Mouse (Mus musculus): Measurements from ENCODE around the gene Gadd45b. TPM values are rescaled to one million over a fixed set of nuclear protein-coding genes. Genes with fewer than 3 reads are reported as not detected.

Gadd45b gene
- polyA plus RNA-seq, 1 experiment from 2014 or later, result 145 TPM

GRCm38 (mm10) chr10:80948570-80948969 lies 18.7 kb downstream of the Gadd45b start:
- Histone ChIP-seq H3K27ac (ENCODE audit: low read length) (peak overlapping the region; percentile 15; the same call in 1 of the 2 replicates), H3K4me2 (replicated peaks; ENCODE audit: low read depth, low read length) (no peak overlapping the region), H3K4me1 (ENCODE audit: insufficient read depth, low read depth, low read length) (peaks cover 12% of the 10 kb centered on the region), H3K36me3 (ENCODE audit: insufficient read depth, low read length) (no peaks in the 10 kb centered on the region), H3K9me3 (ENCODE audit: low read length) (no peaks in the 10 kb centered on the region), H3K27me3 (replicated peaks; ENCODE audit: insufficient read depth, low read length) (no peaks in the 10 kb centered on the region), H3K9ac (replicated peaks; ENCODE audit: low read depth) (no peak overlapping the region), H3K4me3 (ENCODE audit: low read depth, low read length) (no peak overlapping the region)
- WGBS, result 25% methylated on average over 6 of the region's 6 CpGs
- ATAC-seq, result peak; percentile 77
- peak; percentile 92 for DNase-seq (ENCODE audit: low spot score)
- TF ChIP-seq CTCF (IDR thresholded peaks at IDR 0.05), result no peak
- TF ChIP-seq EP300 (IDR thresholded peaks at IDR 0.05), result 0 out of 2 replicates have a peak, but pooled peaks have one; percentile 52

- H3K27ac ChIP-seq (ENCODE audit: low read length), result no peak overlapping the region
- no peaks in the 10 kb centered on the region for H3K36me3 ChIP-seq (ENCODE audit: insufficient read depth, low read length)
- 79% methylated on average over 3 of the region's 3 CpGs for WGBS
These were observed 19.2 kb downstream of the Gadd45b start for GRCm38 (mm10) chr10:80949081-80949480.

GRCm38 (mm10) chr10:80950314-80950713 lies 20.4 kb downstream of the Gadd45b start:
- no peak overlapping the region for H3K4me3 ChIP-seq (ENCODE audit: low read depth, low read length)
- H3K36me3 ChIP-seq (ENCODE audit: insufficient read depth, low read length), result no peaks in the 10 kb centered on the region
- TF ChIP-seq CTCF (IDR thresholded peaks at IDR 0.05) (no peak), EP300 (IDR thresholded peaks at IDR 0.05) (no peak)
- DNase-seq (ENCODE audit: low spot score) (no peak), ATAC-seq (no peak)
- H3K4me1 ChIP-seq (ENCODE audit: insufficient read depth, low read depth, low read length), result peaks cover 15% of the 10 kb centered on the region
- no peaks in the 10 kb centered on the region for H3K27me3 ChIP-seq (replicated peaks; ENCODE audit: insufficient read depth, low read length)
- 43% methylated on average over 5 of the region's 5 CpGs for WGBS
- no peaks in the 10 kb centered on the region for H3K9me3 ChIP-seq (ENCODE audit: low read length)
- no peak overlapping the region for H3K4me2 ChIP-seq (replicated peaks; ENCODE audit: low read depth, low read length)
- no peak overlapping the region for H3K9ac ChIP-seq (replicated peaks; ENCODE audit: low read depth)
- no peak overlapping the region for H3K27ac ChIP-seq (ENCODE audit: low read length)

More at GRCm38 (mm10) chr10:80949081-80949480, 19.2 kb downstream of the Gadd45b start:
- H3K9me3 ChIP-seq (ENCODE audit: low read length), result no peaks in the 10 kb centered on the region
- H3K9ac ChIP-seq (replicated peaks; ENCODE audit: low read depth), result no peak overlapping the region
- H3K4me3 ChIP-seq (ENCODE audit: low read depth, low read length), result no peak overlapping the region
- ATAC-seq (no peak), DNase-seq (ENCODE audit: low spot score) (no peak)
- TF ChIP-seq CTCF (IDR thresholded peaks at IDR 0.05), result no peak
- TF ChIP-seq EP300 (IDR thresholded peaks at IDR 0.05), result no peak
- no peak overlapping the region for H3K4me2 ChIP-seq (replicated peaks; ENCODE audit: low read depth, low read length)
- peaks cover 12% of the 10 kb centered on the region for H3K4me1 ChIP-seq (ENCODE audit: insufficient read depth, low read depth, low read length)
- H3K27me3 ChIP-seq (replicated peaks; ENCODE audit: insufficient read depth, low read length), result no peaks in the 10 kb centered on the region

- no peak for TF ChIP-seq CTCF (IDR thresholded peaks at IDR 0.05)
- no peak overlapping the region for H3K4me2 ChIP-seq (replicated peaks; ENCODE audit: low read depth, low read length)
- no peak overlapping the region for H3K27ac ChIP-seq (ENCODE audit: low read length)
- H3K27me3 ChIP-seq (replicated peaks; ENCODE audit: insufficient read depth, low read length), result no peaks in the 10 kb centered on the region
- H3K4me3 ChIP-seq (ENCODE audit: low read depth, low read length), result no peak overlapping the region
- DNase-seq (ENCODE audit: low spot score) (no peak), ATAC-seq (no peak)
- H3K9ac ChIP-seq (replicated peaks; ENCODE audit: low read depth), result no peak overlapping the region
- no peaks in the 10 kb centered on the region for H3K36me3 ChIP-seq (ENCODE audit: insufficient read depth, low read length)
- no peaks in the 10 kb centered on the region for H3K9me3 ChIP-seq (ENCODE audit: low read length)
- 79% methylated on average over 10 of the region's 10 CpGs for WGBS
- peaks cover 18% of the 10 kb centered on the region for H3K4me1 ChIP-seq (ENCODE audit: insufficient read depth, low read depth, low read length)
These were observed 22.0 kb downstream of the Gadd45b start for GRCm38 (mm10) chr10:80951761-80952390.

GRCm38 (mm10) chr10:80952449-80952848 lies 22.6 kb downstream of the Gadd45b start:
- peaks cover 15% of the 10 kb centered on the region for H3K4me1 ChIP-seq (ENCODE audit: insufficient read depth, low read depth, low read length)
- WGBS, result 72% methylated on average over 14 of the region's 15 CpGs
- no peaks in the 10 kb centered on the region for H3K27me3 ChIP-seq (replicated peaks; ENCODE audit: insufficient read depth, low read length)
- no peak overlapping the region for H3K9ac ChIP-seq (replicated peaks; ENCODE audit: low read depth)
- H3K36me3 ChIP-seq (ENCODE audit: insufficient read depth, low read length), result no peaks in the 10 kb centered on the region
- ATAC-seq (no peak), DNase-seq (ENCODE audit: low spot score) (no peak)
- no peaks in the 10 kb centered on the region for H3K9me3 ChIP-seq (ENCODE audit: low read length)
- H3K4me3 ChIP-seq (ENCODE audit: low read depth, low read length), result no peak overlapping the region
- TF ChIP-seq CTCF (IDR thresholded peaks at IDR 0.05), result no peak
- no peak for TF ChIP-seq EP300 (IDR thresholded peaks at IDR 0.05)
- H3K4me2 ChIP-seq (replicated peaks; ENCODE audit: low read depth, low read length), result no peak overlapping the region
- no peak overlapping the region for H3K27ac ChIP-seq (ENCODE audit: low read length)

GRCm38 (mm10) chr10:80954415-80954814 lies 24.5 kb downstream of the Gadd45b start:
- no peak for ATAC-seq
- Histone ChIP-seq H3K4me1 (ENCODE audit: insufficient read depth, low read depth, low read length) (peaks cover 6% of the 10 kb centered on the region; the same call in 1 of the 2 replicates), H3K27me3 (replicated peaks; ENCODE audit: insufficient read depth, low read length) (no peaks in the 10 kb centered on the region), H3K4me3 (ENCODE audit: low read depth, low read length) (no peak overlapping the region), H3K4me2 (replicated peaks; ENCODE audit: low read depth, low read length) (no peak overlapping the region), H3K27ac (ENCODE audit: low read length) (peak overlapping the region; percentile 6; the same call in 1 of the 2 replicates), H3K9ac (replicated peaks; ENCODE audit: low read depth) (no peak overlapping the region), H3K9me3 (ENCODE audit: low read length) (no peaks in the 10 kb centered on the region), H3K36me3 (ENCODE audit: insufficient read depth, low read length) (no peaks in the 10 kb centered on the region)
- no peak for DNase-seq (ENCODE audit: low spot score)
- TF ChIP-seq EP300 (IDR thresholded peaks at IDR 0.05) (no peak), CTCF (IDR thresholded peaks at IDR 0.05) (no peak)
- WGBS, result 50% methylated on average over 13 of the region's 13 CpGs
